Mouse (Mus musculus) heart, embryonic 14.5 days (tissue): ENCODE data around the gene Arrdc5. TPM values are rescaled to one million over a fixed set of nuclear protein-coding genes. Genes with fewer than 3 reads are reported as not detected.

Experiments
- ATAC-seq: fragments of 200-750 bp; cut with Nextera tagmentation; 2 replicates; pipeline ENCODE4 v1.8.0; 2017; ENCODE audit warnings: low read depth, moderate TSS enrichment; ENCODE audit not compliant: insufficient number of reproducible peaks, insufficient read depth, low FRiP score
- H3K27ac ChIP-seq, 2 experiments: fragments of 200-500 bp in 1 of 2; fragments of 300-500 bp in 1 of 2; sonication (generic) in 1 of 2; replicated peaks in 1 of 2; 2 replicates each; pipeline ENCODE4 v1.5.1; 2012 to 2014; ENCODE audit warnings: low read depth in 2 of 2, low read length in 2 of 2, control low read depth in 1 of 2, mild to moderate bottlenecking in 1 of 2, mixed read lengths in 1 of 2; ENCODE audit not compliant: control insufficient read depth in 1 of 2, insufficient read depth in 1 of 2
- H3K27me3 ChIP-seq: fragments of 300-500 bp; sonication (generic); 2 replicates; pipeline ENCODE4 v1.6.1; 2014; ENCODE audit warnings: mild to moderate bottlenecking, low read length, control low read depth; ENCODE audit not compliant: control insufficient read depth, insufficient read depth
- H3K36me3 ChIP-seq: fragments of 300-500 bp; sonication (generic); 2 replicates; pipeline ENCODE4 v1.6.1; 2014; ENCODE audit warnings: mild to moderate bottlenecking, control low read depth, low read length, mixed read lengths; ENCODE audit not compliant: control insufficient read depth, insufficient read depth
- H3K4me1 ChIP-seq, 2 experiments: fragments of 200-500 bp in 1 of 2; fragments of 300-500 bp in 1 of 2; sonication (generic) in 1 of 2; 2 replicates each; pipeline ENCODE4 v1.6.1; 2012 to 2014; ENCODE audit warnings: low read length in 2 of 2, control low read depth in 1 of 2, mixed read lengths in 1 of 2; ENCODE audit not compliant: control insufficient read depth in 2 of 2, insufficient read depth in 2 of 2
- H3K4me2 ChIP-seq: fragments of 300-500 bp; sonication (generic); 2 replicates; pipeline ENCODE4 v1.6.1; 2014; ENCODE audit warnings: mild to moderate bottlenecking, low read length
- H3K4me3 ChIP-seq, 2 experiments: fragments of 200-500 bp in 1 of 2; fragments of 300-500 bp in 1 of 2; sonication (generic) in 1 of 2; 2 replicates each; pipeline ENCODE4 v1.5.1; 2012 to 2014; ENCODE audit warnings: low read length in 2 of 2, mild to moderate bottlenecking in 2 of 2, control low read depth in 1 of 2, low read depth in 1 of 2, moderate library complexity in 1 of 2; ENCODE audit not compliant: control insufficient read depth in 1 of 2, insufficient read depth in 1 of 2
- H3K9ac ChIP-seq: fragments of 300-500 bp; sonication (generic); 2 replicates; pipeline ENCODE4 v1.6.1; 2014; ENCODE audit warnings: mild to moderate bottlenecking, low read length
- H3K9me3 ChIP-seq: fragments of 300-500 bp; sonication (generic); 2 replicates; pipeline ENCODE4 v1.6.1; 2016; ENCODE audit warnings: low read length, control low read depth; ENCODE audit not compliant: control insufficient read depth
- WGBS: fragments of 180-500 bp; shearing (Covaris S2); extraction: QIAGEN DNeasy Blood & Tissue Kit; methylation state at CpG from one replicate; pipeline ENCODE4 v1.1.7; 2014; 5-methylcytosine and 5-hydroxymethylcytosine counted together
- polyA plus RNA-seq: library from polyadenylated mRNA; unstranded; fragments of >200 nt; fragmentation: Nextera tagmentation; extraction: Ambion mirVana; gene quantifications from 2 replicates; pipeline ENCODE4 v1.2.1, GENCODE M21; 2014

Gene Arrdc5
- not detected in 2 replicates for polyA plus RNA-seq

GRCm38 (mm10) chr17:56300186-56300585 is at the start of gene Arrdc5:
Gene Arrdc5, minus strand, starts transcription at chr17:56300286.
- no peak within 1 kb of the TSS for H3K4me3 ChIP-seq
- 0 out of 2 replicates have a peak, but pooled peaks cover 4% of the 10 kb centered on the region for H3K36me3 ChIP-seq
- no peak within 1 kb of the TSS for H3K27ac ChIP-seq
- peaks cover 13 to 19% of the 10 kb centered on the region in 2 experiments for H3K4me1 ChIP-seq
- H3K9ac ChIP-seq = no peak within 1 kb of the TSS
- no peaks in the 10 kb centered on the region for H3K9me3 ChIP-seq
- H3K4me2 ChIP-seq = no peak within 1 kb of the TSS
- no peaks in the 10 kb centered on the region for H3K27me3 ChIP-seq
- WGBS = 85% methylated on average over 9 of the region's 9 CpGs
- ATAC-seq = no peak

- Histone ChIP-seq H3K4me3 (no peak overlapping the region), H3K36me3 (peaks cover 27% of the 10 kb centered on the region), H3K9me3 (no peaks in the 10 kb centered on the region), H3K4me1 (peaks cover 2 to 16% of the 10 kb centered on the region in 2 experiments), H3K27me3 (no peaks in the 10 kb centered on the region), H3K27ac (no peak overlapping the region), H3K4me2 (no peak overlapping the region), H3K9ac (no peak overlapping the region; the same call in 1 of the 2 replicates)
- no peak for ATAC-seq
These were observed 48.5 kb upstream of the Arrdc5 start for GRCm38 (mm10) chr17:56348586-56348985.

- 66% methylated on average over 4 of the region's 4 CpGs for WGBS
- no peak for ATAC-seq
- Histone ChIP-seq H3K4me1 (peaks cover 2 to 16% of the 10 kb centered on the region in 2 experiments), H3K9ac (no peak overlapping the region; the same call in 1 of the 2 replicates), H3K4me2 (no peak overlapping the region), H3K4me3 (no peak overlapping the region), H3K27ac (no peak overlapping the region), H3K36me3 (peaks cover 22% of the 10 kb centered on the region), H3K9me3 (no peaks in the 10 kb centered on the region), H3K27me3 (no peaks in the 10 kb centered on the region)
These were observed 48.0 kb upstream of the Arrdc5 start for GRCm38 (mm10) chr17:56348128-56348527.

- Histone ChIP-seq H3K9me3 (no peaks in the 10 kb centered on the region), H3K27ac (no peak overlapping the region), H3K9ac (no peak overlapping the region), H3K27me3 (no peaks in the 10 kb centered on the region), H3K4me1 (peaks cover 14 to 31% of the 10 kb centered on the region in 2 experiments), H3K36me3 (0 out of 2 replicates have a peak, but pooled peaks cover 3% of the 10 kb centered on the region), H3K4me2 (no peak overlapping the region), H3K4me3 (no peak overlapping the region)
- WGBS = 67% methylated on average over 2 of the region's 2 CpGs
- ATAC-seq = no peak
These were observed 45.3 kb upstream of the Arrdc5 start for GRCm38 (mm10) chr17:56345364-56345763.

- ATAC-seq = no peak
- no peaks in the 10 kb centered on the region for H3K9me3 ChIP-seq
- 0 out of 2 replicates have a peak, but pooled peaks cover 3% of the 10 kb centered on the region for H3K36me3 ChIP-seq
- H3K4me2 ChIP-seq = no peak overlapping the region
- H3K27me3 ChIP-seq = no peaks in the 10 kb centered on the region
- peaks cover 18 to 32% of the 10 kb centered on the region in 2 experiments for H3K4me1 ChIP-seq
- no peak overlapping the region for H3K9ac ChIP-seq
- H3K4me3 ChIP-seq = no peak overlapping the region
- WGBS = 78% methylated on average over 3 of the region's 3 CpGs
- no peak overlapping the region for H3K27ac ChIP-seq
These were observed 43.4 kb upstream of the Arrdc5 start for GRCm38 (mm10) chr17:56343466-56343865.

- Histone ChIP-seq H3K36me3 (0 out of 2 replicates have a peak, but pooled peaks cover 3% of the 10 kb centered on the region), H3K4me2 (no peak overlapping the region), H3K27ac (no peak overlapping the region), H3K27me3 (no peaks in the 10 kb centered on the region), H3K4me1 (peaks cover 24 to 39% of the 10 kb centered on the region in 2 experiments), H3K9ac (no peak overlapping the region), H3K9me3 (no peaks in the 10 kb centered on the region), H3K4me3 (no peak overlapping the region)
- no peak for ATAC-seq
These were observed 40.6 kb upstream of the Arrdc5 start for GRCm38 (mm10) chr17:56340717-56341116.

- Histone ChIP-seq H3K27me3 (no peaks in the 10 kb centered on the region), H3K9me3 (no peaks in the 10 kb centered on the region), H3K27ac (no peak overlapping the region), H3K4me1 (peaks cover 24 to 44% of the 10 kb centered on the region in 2 experiments), H3K4me2 (no peak overlapping the region), H3K36me3 (no peaks in the 10 kb centered on the region), H3K4me3 (no peak overlapping the region), H3K9ac (no peak overlapping the region)
- WGBS = 72% methylated on average over 4 of the region's 4 CpGs
- ATAC-seq = no peak
These were observed 38.8 kb upstream of the Arrdc5 start for GRCm38 (mm10) chr17:56338909-56339308.

- 0 out of 2 replicates have a peak overlapping the region, but pooled peaks have one; percentile 6 for H3K4me2 ChIP-seq
- no peaks in the 10 kb centered on the region for H3K9me3 ChIP-seq
- H3K9ac ChIP-seq = peak overlapping the region; percentile 46; the same call in 1 of the 2 replicates
- peak overlapping the region in 1 of 2 experiments; percentile 41; a peak in 1 of 4 replicates for H3K27ac ChIP-seq
- H3K27me3 ChIP-seq = no peaks in the 10 kb centered on the region
- 53% methylated on average over 6 of the region's 6 CpGs for WGBS
- H3K36me3 ChIP-seq = no peaks in the 10 kb centered on the region
- H3K4me1 ChIP-seq = peaks cover 24 to 47% of the 10 kb centered on the region in 2 experiments
- no peak for ATAC-seq
- no peak overlapping the region for H3K4me3 ChIP-seq
These were observed 37.7 kb upstream of the Arrdc5 start for GRCm38 (mm10) chr17:56337791-56338190.
